Mouse (Mus musculus) CD8-positive naive resting alpha-beta T cell, adult 2 months (primary cell): ENCODE results near the gene Zdhhc12.
A peak's percentile ranks its signal among the peaks of the same experiment; 100 is the strongest.

ENCODE experiments used
- DNase-seq, 2 experiments: peaks; one replicate each; pipeline ENCODE4 v3.0.0; 2022; ENCODE audit warnings: low read depth in 2 of 2, low spot score in 2 of 2

The Zdhhc12 gene

GRCm38 (mm10) chr2:30106364-30106763 lies 12.9 kb upstream of the Zdhhc12 start:
- DNase-seq: peak; percentile 51 to 76

- no peak for DNase-seq
These were observed 6.8 kb upstream of the Zdhhc12 start for GRCm38 (mm10) chr2:30100214-30100613.

GRCm38 (mm10) chr2:30095882-30096527 lies 2.6 kb upstream of the Zdhhc12 start:
- peak; percentile 42 to 57 for DNase-seq

GRCm38 (mm10) chr2:30094208-30094588 lies 750 bp upstream of the Zdhhc12 start:
- DNase-seq: no peak

GRCm38 (mm10) chr2:30092280-30092918 lies 1.0 kb downstream of the Zdhhc12 start:
- DNase-seq: no peak

GRCm38 (mm10) chr2:30091521-30091920 lies 1.9 kb downstream of the Zdhhc12 start:
- DNase-seq: no peak

GRCm38 (mm10) chr2:30087310-30087709 lies 6.1 kb downstream of the Zdhhc12 start:
- DNase-seq: no peak

GRCm38 (mm10) chr2:30084632-30085031 lies 8.8 kb downstream of the Zdhhc12 start:
- no peak for DNase-seq

- no peak for DNase-seq
These were observed 9.3 kb downstream of the Zdhhc12 start for GRCm38 (mm10) chr2:30084113-30084512.

- no peak for DNase-seq
These were observed 13.2 kb downstream of the Zdhhc12 start for GRCm38 (mm10) chr2:30080181-30080800.

GRCm38 (mm10) chr2:30078760-30079159 lies 14.7 kb downstream of the Zdhhc12 start:
- DNase-seq: no peak

- no peak for DNase-seq
These were observed 15.1 kb downstream of the Zdhhc12 start for GRCm38 (mm10) chr2:30078349-30078712.

- peak; percentile 76 for DNase-seq
These were observed 15.7 kb downstream of the Zdhhc12 start, which contains the start of gene Pkn3 for GRCm38 (mm10) chr2:30077502-30078348. Gene Pkn3, plus strand, starts transcription at chr2:30077684.

GRCm38 (mm10) chr2:30076959-30077358 lies 16.5 kb downstream of the Zdhhc12 start:
- DNase-seq: no peak

GRCm38 (mm10) chr2:30076439-30076838 lies 17.0 kb downstream of the Zdhhc12 start:
- no peak for DNase-seq

- DNase-seq: no peak
These were observed 17.8 kb downstream of the Zdhhc12 start for GRCm38 (mm10) chr2:30075625-30076024.

- no peak for DNase-seq
These were observed 20.2 kb downstream of the Zdhhc12 start for GRCm38 (mm10) chr2:30073285-30073684.

GRCm38 (mm10) chr2:30072875-30073274 lies 20.6 kb downstream of the Zdhhc12 start:
- DNase-seq: no peak

- no peak for DNase-seq
These were observed 25.5 kb downstream of the Zdhhc12 start for GRCm38 (mm10) chr2:30067962-30068361.

- peak; percentile 32 to 35 for DNase-seq
These were observed 26.2 kb downstream of the Zdhhc12 start for GRCm38 (mm10) chr2:30067031-30067888.
